Mouse (Mus musculus) CH12.LX (cell line): ENCODE measurements around the gene Anks1b. TPM values are rescaled to one million over a fixed set of nuclear protein-coding genes. Genes with fewer than 3 reads are reported as not detected.

Experiments used
- DNase-seq: peaks from one replicate; pipeline ENCODE4 v3.0.0-alpha.2; 2013; ENCODE audit errors: extremely low read depth
- H3K27ac ChIP-seq: 2 replicates; pipeline ENCODE4 v1.5.1; 2012; ENCODE audit warnings: low read depth, mild to moderate bottlenecking, control low read depth, moderate library complexity; ENCODE audit not compliant: insufficient read depth
- H3K27me3 ChIP-seq: replicated peaks from 2 replicates; pipeline ENCODE3; 2012; ENCODE audit warnings: inconsistent platforms
- H3K36me3 ChIP-seq, 2 experiments: replicated peaks in 1 of 2; 2 replicates each; pipeline versions ENCODE3 to v1.6.1; 2012; ENCODE audit warnings: inconsistent platforms in 1 of 2, low read length in 1 of 2, mild to moderate bottlenecking in 1 of 2, mixed read lengths in 1 of 2, moderate library complexity in 1 of 2; ENCODE audit not compliant: control insufficient read depth in 1 of 2, insufficient read depth in 1 of 2
- H3K4me1 ChIP-seq, 2 experiments: 2 replicates each; pipeline ENCODE4 v1.6.1; 2012; ENCODE audit warnings: inconsistent platforms in 1 of 2, moderate library complexity in 1 of 2; ENCODE audit not compliant: insufficient read depth in 2 of 2, control insufficient read depth in 1 of 2
- H3K4me2 ChIP-seq: 2 replicates; pipeline ENCODE4 v1.6.1; 2012; ENCODE audit warnings: low read depth, mild to moderate bottlenecking, control low read depth; ENCODE audit not compliant: poor library complexity, insufficient read depth, severe bottlenecking
- H3K4me3 ChIP-seq, 3 experiments: fragments of 150-350 bp in 1 of 3; sonication (generic) in 1 of 3; replicated peaks in 1 of 3; 2 replicates each; pipeline versions ENCODE3 to v1.5.1; 2011 to 2012; ENCODE audit warnings: low read depth in 2 of 3, low read length in 2 of 3, mild to moderate bottlenecking in 2 of 3, moderate library complexity in 2 of 3, control low read depth in 1 of 3, improper control_type of control experiment in 1 of 3, inconsistent platforms in 1 of 3, mixed read lengths in 1 of 3; ENCODE audit not compliant: poor library complexity in 1 of 3
- H3K79me2 ChIP-seq: replicated peaks from 2 replicates; pipeline ENCODE4 v1.6.1; 2012; ENCODE audit warnings: mild to moderate bottlenecking, moderate library complexity; ENCODE audit not compliant: control insufficient read depth, poor library complexity, insufficient read depth, severe bottlenecking; ENCODE audit errors: extremely low read depth
- H3K9ac ChIP-seq: 2 replicates; pipeline ENCODE4 v1.6.1; 2012; ENCODE audit warnings: low read depth, mild to moderate bottlenecking, control low read depth, moderate library complexity; ENCODE audit not compliant: insufficient read depth
- H3K9me3 ChIP-seq: replicated peaks from 2 replicates; pipeline ENCODE3; 2012; ENCODE audit warnings: low read length, inconsistent platforms, mixed read lengths
- BHLHE40 ChIP-seq: IDR thresholded peaks from 2 replicates; pipeline ENCODE4 v1.6.1; 2011; ENCODE audit warnings: mild to moderate bottlenecking, low read depth, low read length, improper control_type of control experiment
- CHD1 ChIP-seq: IDR thresholded peaks from 2 replicates; pipeline ENCODE4 v1.6.1; 2012; ENCODE audit warnings: low read depth, low read length, improper control_type of control experiment, inconsistent platforms
- CTCF ChIP-seq, 2 experiments: IDR thresholded peaks in 1 of 2; conservative IDR thresholded peaks in 1 of 2; 2 replicates each; pipeline ENCODE4 v1.5.1; 2011 to 2012; ENCODE audit warnings: low read depth in 2 of 2, low read length in 2 of 2, improper control_type of control experiment in 1 of 2, inconsistent platforms in 1 of 2, mild to moderate bottlenecking in 1 of 2, moderate library complexity in 1 of 2
- E2F4 ChIP-seq: IDR thresholded peaks from 2 replicates; pipeline ENCODE4 v1.6.1; 2011; ENCODE audit warnings: low read depth, low read length, improper control_type of control experiment; ENCODE audit not compliant: insufficient replicate concordance
- GABPA ChIP-seq: IDR thresholded peaks from 2 replicates; pipeline ENCODE4 v1.6.1; 2012; ENCODE audit warnings: low read depth, low read length, improper control_type of control experiment, inconsistent platforms; ENCODE audit not compliant: insufficient replicate concordance
- HCFC1 ChIP-seq: IDR thresholded peaks from 2 replicates; pipeline ENCODE4 v1.6.1; 2012; ENCODE audit warnings: low read depth, mild to moderate bottlenecking, inconsistent platforms, low read length, improper control_type of control experiment
- JUN ChIP-seq: IDR thresholded peaks from 2 replicates; pipeline ENCODE4 v1.6.1; 2011; ENCODE audit warnings: low read depth, mild to moderate bottlenecking, low read length, improper control_type of control experiment, moderate library complexity; ENCODE audit not compliant: insufficient read depth
- MAFK ChIP-seq: IDR thresholded peaks from 2 replicates; pipeline ENCODE4 v1.6.1; 2011; ENCODE audit warnings: low read length, improper control_type of control experiment; ENCODE audit not compliant: insufficient replicate concordance
- MAX ChIP-seq: IDR thresholded peaks from 2 replicates; pipeline ENCODE4 v1.6.1; 2011; ENCODE audit warnings: low read length, improper control_type of control experiment
- MAZ ChIP-seq: IDR thresholded peaks from 2 replicates; pipeline ENCODE4 v1.6.1; 2012; ENCODE audit warnings: low read depth, mild to moderate bottlenecking, inconsistent platforms, low read length, improper control_type of control experiment, moderate library complexity
- MEF2A ChIP-seq: IDR thresholded peaks from 2 replicates; pipeline ENCODE4 v1.6.1; 2014; ENCODE audit warnings: low read depth, mild to moderate bottlenecking, inconsistent platforms, low read length, improper control_type of control experiment, borderline replicate concordance
- MXI1 ChIP-seq: IDR thresholded peaks from 2 replicates; pipeline ENCODE4 v1.6.1; 2011; ENCODE audit warnings: mild to moderate bottlenecking, low read depth, low read length, improper control_type of control experiment
- NRF1 ChIP-seq: IDR thresholded peaks from 2 replicates; pipeline ENCODE4 v1.6.1; 2014; ENCODE audit warnings: low read depth, mild to moderate bottlenecking, inconsistent platforms, low read length, improper control_type of control experiment, moderate library complexity
- PAX5 ChIP-seq: IDR thresholded peaks from 2 replicates; pipeline ENCODE4 v1.6.1; 2012; ENCODE audit warnings: low read length, inconsistent platforms, mixed read lengths
- POLR2A ChIP-seq: IDR thresholded peaks from 2 replicates; pipeline ENCODE4 v1.6.1; 2011; ENCODE audit warnings: low read depth, mild to moderate bottlenecking, improper control_type of control experiment, low read length
- POLR2AphosphoS2 ChIP-seq: IDR thresholded peaks from 2 replicates; pipeline ENCODE4 v1.6.1; 2011; ENCODE audit warnings: low read depth, low read length, improper control_type of control experiment
- RAD21 ChIP-seq: IDR thresholded peaks from 2 replicates; pipeline ENCODE4 v1.6.1; 2011; ENCODE audit warnings: low read depth, mild to moderate bottlenecking, low read length, improper control_type of control experiment, moderate library complexity
- RCOR1 ChIP-seq: conservative IDR thresholded peaks from 2 replicates; pipeline ENCODE4 v1.6.1; 2012; ENCODE audit warnings: low read depth, mild to moderate bottlenecking, inconsistent platforms, low read length, improper control_type of control experiment
- SIN3A ChIP-seq: IDR thresholded peaks from 2 replicates; pipeline ENCODE4 v1.6.1; 2012; ENCODE audit warnings: low read length, improper control_type of control experiment, inconsistent platforms
- SMC3 ChIP-seq: IDR thresholded peaks from 2 replicates; pipeline ENCODE4 v1.6.1; 2011; ENCODE audit warnings: low read depth, low read length, improper control_type of control experiment
- USF1 ChIP-seq: IDR thresholded peaks from 2 replicates; pipeline ENCODE4 v1.6.1; 2014; ENCODE audit warnings: low read depth, mild to moderate bottlenecking, inconsistent platforms, low read length, improper control_type of control experiment
- USF2 ChIP-seq: conservative IDR thresholded peaks from 2 replicates; pipeline ENCODE4 v1.6.1; 2011; ENCODE audit warnings: low read depth, low read length, improper control_type of control experiment
- ZC3H11A ChIP-seq: IDR thresholded peaks from 2 replicates; pipeline ENCODE4 v1.6.1; 2012; ENCODE audit warnings: low read depth, mild to moderate bottlenecking, inconsistent platforms, low read length, improper control_type of control experiment
- dilution Hi-C: fragments of 300-500 bp; cut with MboI; formaldehyde crosslinking; loops from 2 replicates; pipeline ENCODE4 v1.14.3; 2020; ENCODE audit warnings: low sequenced_read_pairs; ENCODE audit not compliant: extremely low pct_unique_long_range_greater_than_20kb, extremely low pct_ligation_motif_present
- in situ Hi-C: fragments of 300-500 bp; cut with MboI; formaldehyde crosslinking; loops from 3 replicates; pipeline ENCODE4 v1.14.3; 2019; ENCODE audit warnings: low sequenced_read_pairs, low pct_ligation_motif_present, low pct_unique_long_range_greater_than_20kb, mixed read lengths
- polyA plus RNA-seq: library from polyadenylated mRNA; unstranded; fragments of >175 nt; gene quantifications from 2 replicates; pipeline ENCODE4 v1.2.1, GENCODE M21; 2012; ENCODE audit warnings: low read depth; ENCODE audit not compliant: insufficient read length
- total RNA-seq, 2 experiments: library from RNA; depleted of rRNA; stranded (reverse); fragments of 300-350 nt in 1 of 2; fragments of >200 nt in 1 of 2; gene quantifications; 2 replicates each; pipeline ENCODE4 v1.2.3; 2012 to 2014

Anks1b gene
- total and polyA plus RNA-seq, 3 experiments = 0.17 TPM; not detected in 2

GRCm38 (mm10) chr10:90699211-90699610 lies 825.9 kb downstream of the Anks1b start:
- Histone ChIP-seq H3K9me3 (no peaks in the 10 kb centered on the region), H3K9ac (no peak overlapping the region), H3K4me1 (no peaks in the 10 kb centered on the region), H3K4me3 (no peak overlapping the region), H3K79me2 (no peaks in the 10 kb centered on the region), H3K27ac (no peak overlapping the region), H3K36me3 (no peaks in the 10 kb centered on the region), H3K27me3 (no peaks in the 10 kb centered on the region), H3K4me2 (no peak overlapping the region)
- no peak for DNase-seq
- in situ Hi-C loops (loop anchor here (10.0 kb wide), 1 partner anchor 614 kb away; no protein-coding TSS in a partner anchor), dilution Hi-C loops (no loop called here)
- TF ChIP-seq MEF2A = no peak
- TF ChIP-seq NRF1 = no peak
- TF ChIP-seq MAX = no peak
- TF ChIP-seq MAZ = no peak
- TF ChIP-seq PAX5 = no peak
- TF ChIP-seq RAD21 = no peak
- no peak for TF ChIP-seq BHLHE40
- no peak for TF ChIP-seq GABPA
- no peak for TF ChIP-seq POLR2AphosphoS2
- TF ChIP-seq JUN = no peak
- TF ChIP-seq CHD1 = no peak
- no peak for TF ChIP-seq E2F4
- TF ChIP-seq USF1 = no peak
- no peak for TF ChIP-seq CTCF (conservative IDR thresholded peaks at IDR 0.05 in 1 of 2, IDR thresholded peaks at IDR 0.05 in 1 of 2; ENCODE audit: low read depth in 2 of 2, low read length in 2 of 2)
- TF ChIP-seq MXI1 = no peak
- no peak for TF ChIP-seq USF2
- TF ChIP-seq SIN3A = no peak
- no peak for TF ChIP-seq RCOR1
- no peak for TF ChIP-seq MAFK

DNA sequence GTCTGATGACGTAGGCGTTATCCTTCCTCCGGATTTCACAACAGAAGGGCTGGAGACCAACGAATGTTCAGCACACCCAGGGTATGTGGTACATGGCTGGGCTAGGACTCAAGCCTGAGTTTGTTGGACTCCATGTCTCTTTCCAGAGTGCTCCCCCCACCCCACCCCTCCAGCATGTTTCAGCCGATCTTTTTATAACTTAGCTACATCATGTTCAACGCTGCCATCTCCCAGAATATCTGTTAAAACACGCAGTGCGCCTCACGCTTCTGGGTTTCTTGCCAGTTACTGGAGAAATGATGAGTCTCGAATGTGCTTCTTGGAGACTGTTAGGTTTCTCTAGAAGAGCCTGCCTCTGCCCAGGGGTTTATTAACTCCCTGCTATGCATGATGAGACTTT lies 831.3 kb downstream of the Anks1b start:
- Histone ChIP-seq H3K27me3 (no peaks in the 10 kb centered on the region), H3K4me3 (no peak overlapping the region), H3K4me2 (no peak overlapping the region), H3K36me3 (no peaks in the 10 kb centered on the region), H3K79me2 (no peaks in the 10 kb centered on the region), H3K27ac (no peak overlapping the region), H3K9ac (no peak overlapping the region), H3K9me3 (no peaks in the 10 kb centered on the region), H3K4me1 (no peaks in the 10 kb centered on the region)
- in situ Hi-C loops (no loop called here), dilution Hi-C loops (no loop called here)
- no peak for DNase-seq
- TF ChIP-seq BHLHE40 = no peak
- no peak for TF ChIP-seq SMC3
- no peak for TF ChIP-seq GABPA
- no peak for TF ChIP-seq MEF2A
- TF ChIP-seq POLR2AphosphoS2 = no peak
- no peak for TF ChIP-seq POLR2A
- TF ChIP-seq MAZ = no peak
- TF ChIP-seq HCFC1 = no peak
- TF ChIP-seq ZC3H11A = no peak
